Mouse (Mus musculus): ENCODE data around the gene Ank. TPM values are rescaled to one million over a fixed set of nuclear protein-coding genes. Genes with fewer than 3 reads are reported as not detected.

Ank gene
- polyA plus RNA-seq (2015; fragmentation: Illumina TruSeq; extraction: RNeasy Lipid Tissue Mini Kit (QIAGEN cat#74804); ENCODE audit: insufficient read depth, low replicate concordance): 21.5 TPM

DNA sequence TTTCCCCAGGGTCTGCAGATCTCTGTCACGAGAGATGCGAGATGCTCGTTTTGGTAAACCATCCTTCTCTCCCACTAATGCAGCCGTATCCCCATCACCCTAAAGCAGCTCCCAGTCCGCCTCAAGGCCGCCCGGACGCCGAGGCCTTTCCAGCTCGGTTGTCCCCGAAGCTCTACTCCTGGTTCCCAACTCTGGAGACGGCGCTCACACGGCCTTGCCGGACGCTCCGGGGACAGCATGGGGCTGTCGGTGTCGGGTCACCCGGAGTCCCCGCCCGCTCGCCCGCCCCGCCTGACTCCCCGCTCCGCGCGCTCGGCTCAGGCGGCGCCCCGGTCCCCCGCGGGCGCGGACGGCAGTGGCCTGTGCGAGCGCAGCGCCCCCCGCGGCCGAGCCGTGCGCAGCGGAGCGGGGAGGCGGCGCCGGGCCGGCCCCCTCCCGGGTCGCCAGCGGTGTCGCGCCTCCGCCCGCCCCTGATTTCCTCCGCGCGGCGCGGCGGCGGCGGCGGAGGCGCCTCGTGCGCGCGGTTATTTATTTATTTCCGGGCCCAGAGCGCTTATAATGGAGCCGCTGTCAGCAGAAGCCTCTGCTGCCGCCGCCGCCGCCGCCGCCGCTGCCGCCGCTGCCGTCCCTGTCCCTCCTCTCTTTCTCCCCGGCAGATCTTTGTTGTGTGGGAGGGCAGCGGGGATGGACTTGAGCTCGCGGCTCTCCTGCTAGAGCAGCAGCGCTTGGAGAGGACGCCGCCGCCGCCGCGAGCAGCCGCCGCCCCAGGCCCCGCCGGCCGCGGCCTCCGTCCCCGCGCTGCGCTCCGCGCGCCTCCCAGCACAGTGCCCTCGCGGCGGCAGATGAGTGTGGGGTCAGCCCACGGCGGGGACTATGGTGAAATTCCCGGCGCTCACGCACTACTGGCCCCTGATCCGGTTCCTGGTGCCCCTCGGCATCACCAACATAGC lies at the start of gene Ank:
Ank (plus strand) TSS at position 547 of the 950 bp plus-strand sequence.

DNA sequence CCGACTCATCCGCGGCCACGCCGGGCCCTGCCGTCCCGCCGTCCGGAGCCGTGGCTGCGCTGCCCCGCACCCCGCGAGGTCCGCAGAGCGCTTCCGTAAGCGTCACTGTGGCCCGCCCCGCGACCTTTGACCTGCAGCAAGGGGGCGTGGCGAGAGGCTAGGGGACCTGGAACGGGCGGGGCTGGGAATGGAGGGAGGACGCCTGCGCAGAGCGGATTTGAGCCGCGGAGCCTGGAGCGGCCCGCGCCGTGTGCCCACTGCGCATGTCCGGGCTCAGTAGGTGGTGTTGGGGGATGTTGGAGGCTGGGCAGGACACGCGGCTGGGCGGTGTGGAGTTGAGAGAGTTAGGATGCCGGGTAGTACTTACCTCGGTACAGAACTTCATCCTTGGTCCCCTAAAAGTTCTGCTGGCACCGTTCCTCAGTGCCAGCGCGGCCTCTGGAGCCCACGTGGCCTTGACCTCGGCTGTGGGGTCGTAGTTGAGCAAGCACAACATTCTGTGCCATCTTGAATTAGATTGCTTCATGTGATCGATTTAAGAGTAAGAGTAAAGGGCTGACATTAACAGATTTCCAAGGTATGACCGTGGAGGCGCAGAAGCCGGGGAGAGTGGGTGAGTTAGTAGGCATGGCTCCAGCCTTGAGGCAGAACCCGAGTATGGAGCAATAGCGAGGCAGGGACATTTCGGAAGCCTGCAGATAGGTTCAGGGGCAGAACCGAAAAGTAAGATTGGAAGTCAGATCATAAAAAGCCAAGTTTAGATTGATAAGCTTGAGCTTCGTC lies 164.3 kb downstream of the Ank start, which contains the start of gene Otulin:
Otulin (minus strand) TSS at position 93 of the 783 bp plus-strand sequence.

Other genes with a start within 250 kb of the Ank start
- 75.3 TPM for gene Otulin, start 164.0 kb downstream of the Ank start, polyA plus RNA-seq (2015; fragmentation: Illumina TruSeq; extraction: RNeasy Lipid Tissue Mini Kit (QIAGEN cat#74804); ENCODE audit: insufficient read depth, low replicate concordance)
- 190 TPM for gene Otulinl, start 214.9 kb downstream of the Ank start, polyA plus RNA-seq (2015; fragmentation: Illumina TruSeq; extraction: RNeasy Lipid Tissue Mini Kit (QIAGEN cat#74804); ENCODE audit: insufficient read depth, low replicate concordance)

All from spleen, adult 10 weeks (tissue).